Mouse (Mus musculus): ENCODE measurements around the gene Micall1.

DNA sequence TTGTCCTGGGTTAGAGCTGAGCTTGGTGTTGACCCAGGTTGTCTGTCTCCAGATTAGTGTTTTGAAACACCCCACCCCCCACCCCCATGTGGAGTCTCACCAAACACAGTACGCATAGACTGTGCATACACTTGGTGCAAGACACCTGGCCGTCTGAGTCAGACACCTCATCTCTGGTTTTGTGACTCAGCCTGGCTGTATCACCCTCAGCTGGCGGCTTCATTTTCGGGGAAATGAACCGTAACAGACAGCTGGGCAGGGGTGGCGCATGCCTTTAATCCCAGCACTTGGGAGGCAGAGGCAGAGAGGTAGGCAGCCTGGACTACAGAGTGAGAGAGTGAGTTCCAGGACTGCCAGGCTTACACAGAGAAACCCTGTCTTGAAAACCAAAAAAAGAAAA is 68.2 kb downstream of the Micall1 start:
- TF ChIP-seq CTCF (conservative IDR thresholded peaks at IDR 0.05 in 1 of 2, IDR thresholded peaks at IDR 0.05 in 1 of 2; ENCODE audit: low read depth in 2 of 2, low read length in 2 of 2) (no peak), EP300 (IDR thresholded peaks at IDR 0.05; ENCODE audit: low read length) (no peak; the same call in 1 of the 2 replicates), NRF1 (IDR thresholded peaks at IDR 0.05; ENCODE audit: low read depth, low read length) (peak; percentile 26; the same call in 1 of the 2 replicates), USF2 (conservative IDR thresholded peaks at IDR 0.05; ENCODE audit: low read depth, low read length) (no peak), UBTF (IDR thresholded peaks at IDR 0.05; ENCODE audit: low read depth, low read length) (no peak), MAFK (IDR thresholded peaks at IDR 0.05; ENCODE audit: insufficient replicate concordance, low read length) (no peak), POLR2AphosphoS2 (IDR thresholded peaks at IDR 0.05; ENCODE audit: low read depth, low read length) (no peak), CHD2 (IDR thresholded peaks at IDR 0.05; ENCODE audit: low read length) (no peak)

Data from CH12.LX (cell line).